Mouse (Mus musculus) cerebellum, postnatal 10 days (tissue): Measurements from ENCODE around the gene Atad2b.

Experiments used
- DNase-seq, 2 experiments: peaks; one replicate each; pipeline ENCODE4 v3.0.0; 2021; ENCODE audit warnings: mixed read lengths in 2 of 2

Atad2b gene

GRCm38 (mm10) chr12:5087787-5088519, 170.8 kb downstream of the Atad2b start:
- DNase-seq = peak; percentile 92 to 95

- DNase-seq = no peak
Observed at GRCm38 (mm10) chr12:5088639-5089038, 171.5 kb downstream of the Atad2b start.
